ENCODE assay signal across 8 mouse cellular contexts in the genomic region with DNA sequence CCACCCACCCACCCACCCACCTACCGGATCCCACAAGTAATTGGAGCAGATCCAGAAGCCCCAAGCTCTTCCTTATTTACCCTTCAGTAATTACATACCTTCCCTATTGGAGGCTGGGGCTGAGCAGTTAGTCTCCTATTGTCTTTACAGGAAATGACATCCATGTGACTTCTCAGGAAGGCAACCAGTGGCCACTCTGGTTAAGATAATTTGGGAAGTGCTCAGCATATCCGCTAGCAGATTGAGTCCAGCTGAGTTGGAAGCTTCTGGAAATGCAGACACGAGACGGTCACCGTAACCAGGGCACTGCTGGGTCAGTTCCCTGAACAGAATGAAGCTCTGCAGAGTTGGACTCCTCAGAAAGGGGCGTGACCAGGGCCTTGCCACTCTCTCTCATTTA.
DNase-seq lines count a peak whose midpoint lies in the region; ATAC-seq and TF ChIP-seq lines count a peak whose summit lies in the region.

No protein-coding gene starts in this region.

- H3K4me1 ChIP-seq in stomach, embryonic 15.5 days = peaks cover 5% of the 10 kb centered on the region
- H3K4me1 ChIP-seq in stomach, postnatal 0 days (replicated peaks; ENCODE audit: control insufficient read depth, insufficient read depth) = peaks cover 2% of the 10 kb centered on the region; the same call in 1 of the 2 replicates
- H3K4me1 ChIP-seq in hindbrain, embryonic 12.5 days = peaks cover 39% of the 10 kb centered on the region
- H3K4me1 ChIP-seq in liver, embryonic 12.5 days = peaks cover 43% of the 10 kb centered on the region

- no peaks in the 10 kb centered on the region for H3K27me3 ChIP-seq in stomach, embryonic 15.5 days (replicated peaks)
- H3K27me3 ChIP-seq in stomach, postnatal 0 days (ENCODE audit: control insufficient read depth, insufficient read depth, low read length) = no peaks in the 10 kb centered on the region
- H3K27me3 ChIP-seq in hindbrain, embryonic 12.5 days = no peaks in the 10 kb centered on the region
- H3K27me3 ChIP-seq in liver, embryonic 12.5 days (replicated peaks) = no peaks in the 10 kb centered on the region

- DNase-seq in stomach, postnatal 0 days (ENCODE audit: low spot score) = no peak
- DNase-seq in left cerebral cortex, adult 2 months (ENCODE audit: extremely low spot score in 1 of 2, low spot score in 2 of 2) = no peak
- DNase-seq in urinary bladder, postnatal 4 days (ENCODE audit: low spot score in 2 of 2) = no peak
- no peak for DNase-seq in left cerebral cortex, postnatal 36 days (ENCODE audit: low spot score in 2 of 2)
- DNase-seq in layer of hippocampus, adult 11-12 months (ENCODE audit: low spot score) = no peak

- no peak for TF ChIP-seq EP300 in stomach, postnatal 0 days (optimal IDR thresholded peaks at IDR 0.05)

- H3K9ac ChIP-seq in stomach, embryonic 15.5 days = no peak overlapping the region
- no peak overlapping the region for H3K9ac ChIP-seq in stomach, postnatal 0 days (ENCODE audit: low read length)
- no peak overlapping the region for H3K9ac ChIP-seq in hindbrain, embryonic 12.5 days
- H3K9ac ChIP-seq in liver, embryonic 12.5 days = no peak overlapping the region

- no peak overlapping the region for H3K4me3 ChIP-seq in stomach, embryonic 15.5 days (replicated peaks)
- no peak overlapping the region for H3K4me3 ChIP-seq in stomach, postnatal 0 days (ENCODE audit: low read depth, low read length)
- no peak overlapping the region for H3K4me3 ChIP-seq in hindbrain, embryonic 12.5 days
- no peak overlapping the region for H3K4me3 ChIP-seq in liver, embryonic 12.5 days
- no peak overlapping the region for H3K4me3 ChIP-seq in left cerebral cortex, adult 2 months

- 0 out of 2 replicates have a peak overlapping the region, but pooled peaks have one; percentile 23 for H3K27ac ChIP-seq in stomach, embryonic 15.5 days
- no peak overlapping the region for H3K27ac ChIP-seq in stomach, postnatal 0 days (replicated peaks)
- H3K27ac ChIP-seq in hindbrain, embryonic 12.5 days = peak overlapping the region; percentile 60; the same call in 1 of the 2 replicates
- H3K27ac ChIP-seq in liver, embryonic 12.5 days = peak overlapping the region; percentile 36; the same call in 1 of the 2 replicates
- no peak overlapping the region for H3K27ac ChIP-seq in left cerebral cortex, adult 2 months

- peak; percentile 20; the same call in 1 of the 2 replicates for ATAC-seq in stomach, embryonic 15.5 days (ENCODE audit: insufficient read depth, low FRiP score, low read depth)
- ATAC-seq in stomach, postnatal 0 days (ENCODE audit: low FRiP score, low TSS enrichment) = no peak
- ATAC-seq in hindbrain, embryonic 12.5 days (ENCODE audit: low FRiP score) = no peak
- ATAC-seq in liver, embryonic 12.5 days = no peak; the same call in 1 of the 2 replicates

- H3K36me3 ChIP-seq in stomach, embryonic 15.5 days = no peaks in the 10 kb centered on the region
- H3K36me3 ChIP-seq in stomach, postnatal 0 days (ENCODE audit: control insufficient read depth, insufficient read depth, low read length) = no peaks in the 10 kb centered on the region
- no peaks in the 10 kb centered on the region for H3K36me3 ChIP-seq in hindbrain, embryonic 12.5 days
- H3K36me3 ChIP-seq in liver, embryonic 12.5 days = no peaks in the 10 kb centered on the region

- H3K9me3 ChIP-seq in stomach, embryonic 15.5 days = no peaks in the 10 kb centered on the region
- no peaks in the 10 kb centered on the region for H3K9me3 ChIP-seq in stomach, postnatal 0 days (ENCODE audit: control insufficient read depth, low read length)
- no peaks in the 10 kb centered on the region for H3K9me3 ChIP-seq in hindbrain, embryonic 12.5 days (replicated peaks)
- H3K9me3 ChIP-seq in liver, embryonic 12.5 days (replicated peaks) = no peaks in the 10 kb centered on the region

- intact Hi-C loops in left cerebral cortex, adult 2 months (cut with DNase I) = no loop called here
- intact Hi-C loops in left cerebral cortex, postnatal 36 days (cut with DNase I) = no loop called here

- no peak overlapping the region for H3K4me2 ChIP-seq in stomach, embryonic 15.5 days
- H3K4me2 ChIP-seq in stomach, postnatal 0 days (replicated peaks; ENCODE audit: low read depth) = no peak overlapping the region
- H3K4me2 ChIP-seq in hindbrain, embryonic 12.5 days (replicated peaks) = no peak overlapping the region
- H3K4me2 ChIP-seq in liver, embryonic 12.5 days = no peak overlapping the region

- TF ChIP-seq CTCF in stomach, postnatal 0 days (IDR thresholded peaks at IDR 0.05; ENCODE audit: low read depth) = no peak
- no peak for TF ChIP-seq CTCF in left cerebral cortex, adult 2 months (IDR thresholded peaks at IDR 0.05)

- WGBS in stomach, embryonic 15.5 days = 60% methylated on average over 6 of the region's 6 CpGs
- 55% methylated on average over 6 of the region's 6 CpGs for WGBS in stomach, postnatal 0 days
- WGBS in hindbrain, embryonic 12.5 days = 70% methylated on average over 6 of the region's 6 CpGs
- WGBS in liver, embryonic 12.5 days (ENCODE audit: insufficient replicate concordance) = 62% methylated on average over 6 of the region's 6 CpGs

Comparison
In these comparisons a context has a peak if more than half of its experiments do, and no peak if none do; other contexts are left out.
1. H3K27ac ChIP-seq: peak in stomach, embryonic 15.5 days (single experiment), hindbrain, embryonic 12.5 days (single experiment) and liver, embryonic 12.5 days (single experiment); none in stomach, postnatal 0 days (single experiment) and left cerebral cortex, adult 2 months (single experiment).